Mouse (Mus musculus) R1 (cell line): ENCODE measurements at regions not wholly inside any gene's neighbourhood (a gene's known extent, or its start where the extent isn't known, plus 50 kb on each side); places are given as distances from the start of the nearest gene placed in this dataset.

Source experiments
- DNase-seq: peaks from one replicate; pipeline ENCODE4 v3.0.0-alpha.2; 2018; ENCODE audit warnings: low read depth, low spot score

- no peak for DNase-seq
These were observed 63.4 kb upstream of the Gm47985 start for GRCm38 (mm10) chr1:151118982-151119381.

GRCm38 (mm10) chr1:151119566-151119965 is 62.8 kb upstream of the Gm47985 start:
- DNase-seq = no peak

- DNase-seq = no peak
These were observed 60.7 kb upstream of the Gm47985 start for GRCm38 (mm10) chr1:151121686-151122085.

- DNase-seq = no peak
These were observed 58.4 kb upstream of the Gm47985 start for GRCm38 (mm10) chr1:151123964-151124363.

- no peak for DNase-seq
These were observed 57.2 kb upstream of the Gm47985 start for GRCm38 (mm10) chr1:151125028-151125659.

GRCm38 (mm10) chr1:151125764-151126485 is 56.4 kb upstream of the Gm47985 start:
- DNase-seq = no peak

GRCm38 (mm10) chr1:151126756-151127155 is 55.6 kb upstream of the Gm47985 start:
- no peak for DNase-seq

- no peak for DNase-seq
These were observed 54.3 kb upstream of the Gm47985 start for GRCm38 (mm10) chr1:151128005-151128404.

GRCm38 (mm10) chr1:151128955-151129354 is 53.4 kb upstream of the Gm47985 start:
- no peak for DNase-seq

GRCm38 (mm10) chr1:151130036-151130435 is 52.3 kb upstream of the Gm47985 start:
- no peak for DNase-seq

GRCm38 (mm10) chr1:151130845-151131626 is 51.3 kb upstream of the Gm47985 start:
- DNase-seq = no peak

- DNase-seq = no peak
These were observed 50.6 kb upstream of the Gm47985 start for GRCm38 (mm10) chr1:151131627-151132284.
